9 mouse cellular contexts compared by ENCODE assay signal in genomic region chr4:32041741-32042452, GRCm38 (mm10).
A peak's percentile ranks its signal among the peaks of the same experiment; 100 is the strongest.
DNase-seq lines count a peak whose midpoint lies in the region; ATAC-seq and TF ChIP-seq lines count a peak whose summit lies in the region.
"Had no signal": no experiment of that assay in that cellular context is flagged by ENCODE, and none has a peak within 500 bp of the region (broad histone marks: within the 10 kb centered on the region; RNA-seq: fewer than 3 reads in every experiment).

No protein-coding gene starts in this region.

- ATAC-seq in forebrain, postnatal 0 days, result peak; percentile 78
- ATAC-seq in midbrain, embryonic 16.5 days, result peak; percentile 85
- ATAC-seq in inflammation-experienced regulatory T-cells, adult 6 months, result no peak

- H3K4me2 ChIP-seq in forebrain, postnatal 0 days (ENCODE audit: low read depth), result no peak overlapping the region
- no peak overlapping the region for H3K4me2 ChIP-seq in midbrain, embryonic 16.5 days (ENCODE audit: low read length)
- H3K4me2 ChIP-seq: embryonic facial prominence, embryonic 12.5 days had no signal

- H3K9me3 ChIP-seq in forebrain, postnatal 0 days (ENCODE audit: low read length), result no peaks in the 10 kb centered on the region
- H3K9me3 ChIP-seq in midbrain, embryonic 16.5 days (replicated peaks; ENCODE audit: control insufficient read depth, low read length, poor library complexity, severe bottlenecking), result no peaks in the 10 kb centered on the region
- H3K9me3 ChIP-seq: embryonic facial prominence, embryonic 12.5 days had no signal

- H3K4me3 ChIP-seq in forebrain, postnatal 0 days (ENCODE audit: low read depth, low read length), result no peak overlapping the region
- no peak overlapping the region for H3K4me3 ChIP-seq in midbrain, embryonic 16.5 days (ENCODE audit: low read depth, low read length)
- H3K4me3 ChIP-seq: embryonic facial prominence, embryonic 12.5 days had no signal

- no peaks in the 10 kb centered on the region for H3K36me3 ChIP-seq in forebrain, postnatal 0 days (ENCODE audit: insufficient read depth)
- H3K36me3 ChIP-seq in midbrain, embryonic 16.5 days (ENCODE audit: control insufficient read depth, insufficient read depth, low read length), result no peaks in the 10 kb centered on the region
- H3K36me3 ChIP-seq: embryonic facial prominence, embryonic 12.5 days had no signal

- no peaks in the 10 kb centered on the region for H3K27me3 ChIP-seq in forebrain, postnatal 0 days (ENCODE audit: insufficient read depth, low read length)
- H3K27me3 ChIP-seq in midbrain, embryonic 16.5 days (ENCODE audit: control insufficient read depth, insufficient read depth, low read depth, low read length), result no peaks in the 10 kb centered on the region
- H3K27me3 ChIP-seq: embryonic facial prominence, embryonic 12.5 days had no signal

- no peak overlapping the region for H3K9ac ChIP-seq in forebrain, postnatal 0 days
- no peak overlapping the region for H3K9ac ChIP-seq in midbrain, embryonic 16.5 days (ENCODE audit: low read depth, low read length)
- H3K9ac ChIP-seq: embryonic facial prominence, embryonic 12.5 days had no signal

- peak overlapping the region; percentile 62 for H3K27ac ChIP-seq in forebrain, postnatal 0 days (ENCODE audit: low read depth, low read length)
- H3K27ac ChIP-seq in midbrain, embryonic 16.5 days (ENCODE audit: low read length), result peak overlapping the region; percentile 81
- H3K27ac ChIP-seq: embryonic facial prominence, embryonic 12.5 days had no signal

- DNase-seq in kidney, postnatal 14 days, result peak; percentile 52
- no peak for DNase-seq in kidney, postnatal 36 days
- DNase-seq in brain, embryonic 18.5 days (ENCODE audit: low read depth, low spot score), result peak; percentile 52
- peak; percentile 71 for DNase-seq in forebrain, postnatal 0 days
- DNase-seq in adrenal gland, postnatal 25 days, result no peak
- DNase-seq in adipocyte (ENCODE audit: low spot score), result no peak

- 50% methylated on average over 15 of the region's 15 CpGs for WGBS in forebrain, postnatal 0 days
- 25% methylated on average over 15 of the region's 15 CpGs for WGBS in midbrain, embryonic 16.5 days

- H3K4me1 ChIP-seq in forebrain, postnatal 0 days (ENCODE audit: insufficient read depth), result peaks cover 6% of the 10 kb centered on the region; the same call in 1 of the 2 replicates
- H3K4me1 ChIP-seq in midbrain, embryonic 16.5 days (ENCODE audit: control insufficient read depth, insufficient read depth, low read length), result peaks cover 7% of the 10 kb centered on the region; the same call in 1 of the 2 replicates
- H3K4me1 ChIP-seq: embryonic facial prominence, embryonic 12.5 days had no signal

- peak; percentile 53 for TF ChIP-seq CTCF in forebrain, postnatal 0 days (IDR thresholded peaks at IDR 0.05; ENCODE audit: low read depth)

Comparison
In these comparisons a context has a peak if more than half of its experiments do, and no peak if none do; other contexts are left out.
1. DNase-seq: peak in kidney, postnatal 14 days (single experiment), brain, embryonic 18.5 days (single experiment) and forebrain, postnatal 0 days (single experiment); none in kidney, postnatal 36 days (0 of 2), adrenal gland, postnatal 25 days (single experiment) and adipocyte (single experiment).